Mouse (Mus musculus) kidney, postnatal 0 days (tissue): ENCODE data around the gene Glipr1l2. TPM values are rescaled to one million over a fixed set of nuclear protein-coding genes. Genes with fewer than 3 reads are reported as not detected.

Source experiments
- ATAC-seq: fragments of 200-750 bp; cut with Nextera tagmentation; replicated peaks from 2 replicates; pipeline ENCODE4 v1.8.0; 2017; ENCODE audit warnings: low read depth, moderate number of reproducible peaks, moderate TSS enrichment, moderate library complexity; ENCODE audit not compliant: low FRiP score
- DNase-seq: peaks from one replicate; pipeline ENCODE4 v3.0.0-alpha.2; 2016; ENCODE audit warnings: low spot score
- H3K27ac ChIP-seq: fragments of 300-500 bp; sonication (generic); 2 replicates; pipeline ENCODE4 v1.5.1; 2014; ENCODE audit warnings: mild to moderate bottlenecking
- H3K27me3 ChIP-seq: fragments of 300-500 bp; sonication (generic); 2 replicates; pipeline ENCODE4 v1.6.1; 2014; ENCODE audit warnings: low read length, mixed read lengths; ENCODE audit not compliant: insufficient read depth
- H3K36me3 ChIP-seq: fragments of 300-500 bp; sonication (generic); 2 replicates; pipeline ENCODE4 v1.6.1; 2014; ENCODE audit warnings: low read length, mixed read lengths; ENCODE audit not compliant: insufficient read depth
- H3K4me1 ChIP-seq: fragments of 300-500 bp; sonication (generic); replicated peaks from 2 replicates; pipeline ENCODE4 v1.6.1; 2014; ENCODE audit warnings: antibody characterized with exemption, low read length, mixed read lengths; ENCODE audit not compliant: insufficient read depth
- H3K4me2 ChIP-seq: fragments of 300-500 bp; sonication (generic); 2 replicates; pipeline ENCODE4 v1.6.1; 2014; ENCODE audit warnings: mild to moderate bottlenecking, low read length, moderate library complexity, mixed read lengths
- H3K4me3 ChIP-seq: fragments of 300-500 bp; sonication (generic); replicated peaks from 2 replicates; pipeline ENCODE4 v1.5.1; 2014; ENCODE audit warnings: low read depth, low read length
- H3K9ac ChIP-seq: fragments of 300-500 bp; sonication (generic); 2 replicates; pipeline ENCODE4 v1.6.1; 2014; ENCODE audit warnings: low read depth, low read length
- H3K9me3 ChIP-seq: fragments of 300-500 bp; sonication (generic); replicated peaks from 2 replicates; pipeline ENCODE4 v1.6.1; 2016; ENCODE audit warnings: low read length, inconsistent platforms, mixed read lengths
- CTCF ChIP-seq: IDR thresholded peaks from 2 replicates; pipeline ENCODE4 v1.5.1; 2016; ENCODE audit warnings: antibody characterized with exemption, low read depth, mild to moderate bottlenecking, moderate library complexity
- WGBS: fragments of 180-500 bp; shearing (Covaris S2); extraction: QIAGEN DNeasy Blood & Tissue Kit; methylation state at CpG from one replicate; pipeline ENCODE4 v1.1.7; 2014; 5-methylcytosine and 5-hydroxymethylcytosine counted together
- polyA plus RNA-seq: library from polyadenylated mRNA; unstranded; fragments of >200 nt; fragmentation: Nextera tagmentation; extraction: Ambion mirVana; gene quantifications from 2 replicates; pipeline ENCODE4 v1.2.1, GENCODE M21; 2015

Glipr1l2 gene
- polyA plus RNA-seq, 1 experiment from 2014 or later, result not detected

DNA sequence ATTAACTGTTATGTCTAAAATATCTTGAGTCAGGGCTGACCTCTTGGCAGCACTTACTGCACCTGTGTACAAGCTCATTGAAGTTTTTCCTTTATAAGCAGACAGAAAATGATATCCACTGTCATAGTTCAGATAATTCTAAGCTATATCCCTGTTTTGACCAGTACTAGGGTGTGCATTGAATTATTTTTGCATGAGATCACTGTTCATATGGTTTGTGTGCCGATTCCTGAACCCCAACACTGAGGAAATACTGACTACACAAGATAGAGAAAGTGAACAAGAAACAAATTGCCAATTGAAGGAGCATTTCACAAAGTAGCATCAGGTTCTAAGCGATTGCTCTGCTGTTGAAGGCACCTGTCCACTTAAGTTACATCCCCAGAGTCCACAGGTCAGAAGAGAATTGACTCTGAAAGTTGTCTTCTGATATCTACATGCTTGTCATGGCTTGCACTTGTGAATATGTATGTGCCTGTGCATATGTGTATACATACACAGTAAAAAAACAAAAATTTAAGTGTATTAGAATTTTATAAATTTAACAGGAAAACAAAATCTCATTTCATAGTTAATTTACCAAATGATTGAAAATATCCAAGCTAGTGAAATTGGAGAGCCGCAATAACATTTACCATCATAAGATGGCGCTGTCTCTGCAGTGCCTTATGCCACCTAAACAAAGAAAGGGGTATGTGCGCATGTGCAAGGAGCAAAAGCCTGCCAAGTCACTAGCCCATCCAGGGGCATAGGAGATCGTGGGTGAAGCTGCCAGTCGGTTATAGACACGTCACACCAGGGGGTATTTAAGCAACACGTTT is 55.1 kb downstream of the Glipr1l2 start:
- 21% methylated on average over 9 of the region's 9 CpGs for WGBS
- H3K4me2 ChIP-seq, result peak overlapping the region; percentile 41

DNA sequence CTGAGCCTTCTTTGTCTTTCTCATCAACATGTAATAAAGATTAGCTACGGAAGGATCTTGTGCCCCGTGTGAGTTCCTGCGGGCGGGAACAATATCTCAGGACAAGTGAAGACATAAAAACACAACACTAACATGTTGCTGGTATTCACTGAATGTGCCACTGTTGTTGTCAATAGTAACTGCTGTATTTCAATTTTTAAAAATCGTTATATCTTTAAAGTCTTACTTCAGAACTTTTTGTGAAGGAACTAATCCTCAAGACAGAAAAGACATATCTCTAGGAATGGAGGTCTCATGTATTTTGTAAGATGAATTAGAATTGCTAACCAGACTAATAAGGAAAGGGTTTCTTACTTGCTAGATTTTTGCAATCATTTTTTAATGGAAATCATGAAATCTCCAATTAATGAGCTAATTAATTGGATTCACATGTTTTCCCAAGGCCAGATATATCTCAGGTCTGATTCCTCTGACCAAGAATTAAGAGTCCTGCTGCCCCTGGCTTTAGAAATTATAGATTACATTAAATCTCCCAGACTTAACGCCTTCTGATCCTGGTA is 55.8 kb downstream of the Glipr1l2 start:
- no peak overlapping the region for H3K27ac ChIP-seq
- 39% methylated on average over 6 of the region's 6 CpGs for WGBS
- no peaks in the 10 kb centered on the region for H3K4me1 ChIP-seq
- no peaks in the 10 kb centered on the region for H3K36me3 ChIP-seq
- TF ChIP-seq CTCF, result no peak
- DNase-seq (no peak), ATAC-seq (no peak)
- peak overlapping the region; percentile 41 for H3K4me2 ChIP-seq
- H3K4me3 ChIP-seq, result 0 out of 2 replicates have a peak overlapping the region, but pooled peaks have one; percentile 9
- H3K9me3 ChIP-seq, result no peaks in the 10 kb centered on the region
- H3K9ac ChIP-seq, result no peak overlapping the region
- H3K27me3 ChIP-seq, result no peaks in the 10 kb centered on the region

More for the DNA sequence above, 55.1 kb downstream of the Glipr1l2 start:
- H3K27ac ChIP-seq, result no peak overlapping the region
- no peak overlapping the region for H3K9ac ChIP-seq
- DNase-seq (peak; percentile 74), ATAC-seq (0 out of 2 replicates have a peak, but pooled peaks have one; percentile 40)
- no peaks in the 10 kb centered on the region for H3K9me3 ChIP-seq
- peak; percentile 66 for TF ChIP-seq CTCF
- H3K36me3 ChIP-seq, result no peaks in the 10 kb centered on the region
- 0 out of 2 replicates have a peak overlapping the region, but pooled peaks have one; percentile 9 for H3K4me3 ChIP-seq
- no peaks in the 10 kb centered on the region for H3K4me1 ChIP-seq
- no peaks in the 10 kb centered on the region for H3K27me3 ChIP-seq

DNA sequence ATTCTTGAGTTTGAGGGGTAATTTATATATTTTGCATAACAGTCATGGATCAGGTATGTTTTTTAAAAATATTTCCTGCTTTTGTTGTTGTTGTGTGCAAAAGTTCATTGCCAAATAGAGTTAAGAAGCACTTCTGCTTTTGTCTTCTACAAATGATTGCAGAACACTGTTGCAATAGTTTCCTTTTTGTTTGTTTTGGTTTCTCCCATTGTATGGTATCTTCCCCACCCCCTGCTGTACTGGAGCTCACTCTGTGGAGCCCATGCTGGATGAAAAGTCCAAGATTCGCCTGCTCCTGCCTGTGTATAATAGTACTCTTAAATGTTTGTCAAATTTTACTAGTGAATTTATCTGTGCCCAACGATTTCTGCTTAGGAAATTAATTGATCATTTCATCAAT is 56.7 kb downstream of the Glipr1l2 start:
- H3K27me3 ChIP-seq, result no peaks in the 10 kb centered on the region
- no peak for DNase-seq

More for the DNA sequence above, 56.7 kb downstream of the Glipr1l2 start:
- no peak overlapping the region for H3K27ac ChIP-seq
- no peak overlapping the region for H3K9ac ChIP-seq
- WGBS, result 67% methylated on average over 2 of the region's 2 CpGs
- no peak overlapping the region for H3K4me2 ChIP-seq
- ATAC-seq, result no peak
- H3K36me3 ChIP-seq, result no peaks in the 10 kb centered on the region
- no peaks in the 10 kb centered on the region for H3K9me3 ChIP-seq
- no peak for TF ChIP-seq CTCF
- H3K4me3 ChIP-seq, result no peak overlapping the region
- no peaks in the 10 kb centered on the region for H3K4me1 ChIP-seq

Other genes starting within 250 kb of the Glipr1l2 start
- gene Krr1, start 110.7 kb upstream of the Glipr1l2 start, polyA plus RNA-seq, result 32.0 and 37.1 TPM in 2 replicates
- gene Glipr1, start 80.7 kb upstream of the Glipr1l2 start, polyA plus RNA-seq, result 1.3 and 2.4 TPM in 2 replicates
- gene Glipr1l1, start 23.2 kb upstream of the Glipr1l2 start, polyA plus RNA-seq, result not detected in 2 replicates
- gene Glipr1l3, start 77.0 kb downstream of the Glipr1l2 start, polyA plus RNA-seq, result not detected in 2 replicates
- gene Caps2, start 80.3 kb downstream of the Glipr1l2 start, polyA plus RNA-seq, result 0.98 and 1.0 TPM in 2 replicates
- gene Kcnc2, start 187.8 kb downstream of the Glipr1l2 start, polyA plus RNA-seq, result 7.7 and 7.9 TPM in 2 replicates